Mouse (Mus musculus) ES-E14 (cell line): ENCODE data around the gene C87436. TPM values are rescaled to one million over a fixed set of nuclear protein-coding genes. Genes with fewer than 3 reads are reported as not detected.

Experiments used
- DNase-seq: peaks from one replicate; pipeline ENCODE4 v3.0.0-alpha.2; 2013; ENCODE audit warnings: low read depth, low spot score
- H3K27ac ChIP-seq: 2 replicates; pipeline ENCODE4 v1.5.1; 2012; ENCODE audit warnings: low read depth, mild to moderate bottlenecking, low read length, moderate library complexity, mixed read lengths; ENCODE audit not compliant: poor library complexity, insufficient read depth, severe bottlenecking
- H3K36me3 ChIP-seq: 2 replicates; pipeline ENCODE4 v1.6.1; 2012; ENCODE audit warnings: mild to moderate bottlenecking, low read length, moderate library complexity, mixed read lengths; ENCODE audit not compliant: control insufficient read depth, poor library complexity, insufficient read depth, severe bottlenecking
- H3K4me1 ChIP-seq, 2 experiments: fragments of 150-350 bp in 1 of 2; sonication (generic) in 1 of 2; 2 replicates each; pipeline ENCODE4 v1.6.1; 2012; ENCODE audit warnings: low read length in 2 of 2, mild to moderate bottlenecking in 1 of 2, mixed read lengths in 1 of 2; ENCODE audit not compliant: control insufficient read depth in 2 of 2, insufficient read depth in 2 of 2, poor library complexity in 1 of 2
- H3K4me3 ChIP-seq, 2 experiments: fragments of 150-350 bp in 1 of 2; sonication (generic) in 1 of 2; 2 replicates each; pipeline ENCODE4 v1.5.1; 2012; ENCODE audit warnings: low read length in 2 of 2, low read depth in 1 of 2, mild to moderate bottlenecking in 1 of 2, mixed read lengths in 1 of 2; ENCODE audit not compliant: insufficient read depth in 1 of 2, poor library complexity in 1 of 2, severe bottlenecking in 1 of 2
- H3K9ac ChIP-seq: 2 replicates; pipeline ENCODE4 v1.6.1; 2012; ENCODE audit warnings: low read depth, mild to moderate bottlenecking, low read length, mixed read lengths; ENCODE audit not compliant: poor library complexity, insufficient read depth, severe bottlenecking
- H3K9me3 ChIP-seq: fragments of 150-350 bp; sonication (generic); 2 replicates; pipeline ENCODE4 v1.6.1; 2012; ENCODE audit warnings: low read depth, mild to moderate bottlenecking, low read length; ENCODE audit not compliant: control insufficient read depth, insufficient read depth
- CHD2 ChIP-seq: IDR thresholded peaks from 2 replicates; pipeline ENCODE4 v1.6.1; 2014; ENCODE audit warnings: mild to moderate bottlenecking, low read depth, low read length, inconsistent platforms
- HCFC1 ChIP-seq: IDR thresholded peaks from 2 replicates; pipeline ENCODE4 v1.6.1; 2012; ENCODE audit warnings: low read length, inconsistent platforms, borderline replicate concordance; ENCODE audit not compliant: insufficient read depth
- MAFK ChIP-seq: IDR thresholded peaks from 2 replicates; pipeline ENCODE4 v1.6.1; 2014; ENCODE audit warnings: mild to moderate bottlenecking, low read depth, low read length, inconsistent platforms; ENCODE audit not compliant: insufficient read depth
- ZC3H11A ChIP-seq: IDR thresholded peaks from 2 replicates; pipeline ENCODE4 v1.6.1; 2012; ENCODE audit warnings: low read depth, mild to moderate bottlenecking, inconsistent platforms, low read length, borderline replicate concordance
- ZNF384 ChIP-seq: IDR thresholded peaks from 2 replicates; pipeline ENCODE4 v1.6.1; 2012; ENCODE audit warnings: low read depth, low read length, inconsistent platforms
- in situ Hi-C, 2 experiments: fragments of 600-800 bp; cut with MboI; formaldehyde crosslinking; loops; one replicate each; pipeline ENCODE4 v1.15.1; 2025; ENCODE audit warnings: low sequenced_read_pairs in 2 of 2, inconsistent platforms in 1 of 2; ENCODE audit not compliant: unreplicated experiment in 2 of 2
- total RNA-seq: library from RNA; depleted of rRNA; stranded (reverse); fragments of 300-350 nt; gene quantifications from 2 replicates; pipeline ENCODE4 v1.2.3, GENCODE M21; 2012

The C87436 gene
- total RNA-seq, 1 experiment = 12.5 TPM

DNA sequence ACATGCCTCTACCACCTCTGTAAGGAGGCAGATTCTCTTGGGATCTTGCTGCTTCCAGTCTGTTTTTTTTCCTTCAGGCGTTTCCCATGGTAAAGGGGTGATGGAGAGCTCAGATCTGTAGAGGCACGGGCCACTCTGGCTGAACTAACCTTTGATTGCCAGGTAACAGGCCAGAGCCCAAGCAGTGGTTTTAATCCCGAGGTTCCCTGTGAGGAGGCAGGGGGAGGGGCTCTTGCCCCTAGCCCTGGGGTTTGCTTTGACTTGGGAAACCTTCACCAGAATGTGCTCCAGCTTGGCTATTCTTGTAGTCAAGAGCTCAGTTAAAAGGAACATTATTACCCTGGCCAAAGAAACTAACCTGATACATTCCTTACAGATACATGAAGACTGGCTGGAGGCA is 57.5 kb downstream of the C87436 start:
- peaks cover 11 to 18% of the 10 kb centered on the region in 2 experiments; a peak in 3 of 4 replicates for H3K4me1 ChIP-seq
- no peaks in the 10 kb centered on the region for H3K36me3 ChIP-seq
- H3K9ac ChIP-seq = peak overlapping the region; percentile 76; the same call in 1 of the 2 replicates
- H3K4me3 ChIP-seq = peak overlapping the region; percentile 68 to 69; a peak in 3 of 4 replicates
- no peaks in the 10 kb centered on the region for H3K9me3 ChIP-seq
- TF ChIP-seq ZC3H11A (no peak), CHD2 (no peak), HCFC1 (no peak), ZNF384 (no peak), MAFK (no peak)
- DNase-seq = no peak
- peak overlapping the region; percentile 94 for H3K27ac ChIP-seq
- in situ Hi-C loops = no loop called here

DNA sequence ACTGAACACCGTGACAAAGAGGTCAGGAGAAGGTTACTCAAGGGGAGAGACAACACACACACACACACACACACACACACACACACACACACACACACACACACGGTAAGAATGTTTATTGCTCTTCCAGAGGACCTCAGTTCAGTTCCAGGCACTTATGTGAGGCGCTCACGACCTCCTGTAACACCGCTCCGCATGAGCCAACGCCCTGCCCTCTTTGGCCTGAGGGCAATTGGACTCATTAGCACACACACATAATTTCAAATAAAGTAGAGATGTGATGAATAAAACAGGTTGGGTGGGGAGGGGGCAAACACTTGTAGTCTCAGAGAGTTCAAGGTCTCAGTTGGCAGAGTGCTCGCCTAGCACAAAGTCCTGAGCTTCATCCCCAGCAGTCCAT is 58.0 kb downstream of the C87436 start:
- H3K27ac ChIP-seq = peak overlapping the region; percentile 94

DNA sequence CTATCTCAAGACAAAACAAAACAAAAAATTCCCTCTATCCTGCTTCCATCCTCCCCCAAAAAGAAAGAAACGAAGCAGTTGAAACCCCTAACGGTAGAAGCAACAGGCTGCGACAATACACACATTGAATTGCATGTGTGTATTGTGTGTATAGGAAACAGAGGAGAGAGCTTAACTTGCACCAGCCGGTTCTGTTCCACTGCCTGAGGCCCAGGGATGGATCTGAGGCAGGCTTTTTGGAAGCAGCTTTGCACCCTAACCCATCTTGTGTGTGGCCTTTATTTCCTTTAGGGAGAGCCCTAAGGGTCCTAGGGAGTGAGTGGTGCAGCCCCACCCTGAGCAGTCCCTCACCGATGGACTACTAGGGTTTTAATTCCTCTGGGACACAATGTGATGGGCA is 58.4 kb downstream of the C87436 start:
- DNase-seq = no peak
- in situ Hi-C loops = no loop called here
- no peaks in the 10 kb centered on the region for H3K9me3 ChIP-seq
- no peaks in the 10 kb centered on the region for H3K36me3 ChIP-seq
- TF ChIP-seq CHD2 = no peak
- no peak for TF ChIP-seq ZC3H11A
- TF ChIP-seq HCFC1 = no peak
- no peak for TF ChIP-seq ZNF384
- TF ChIP-seq MAFK = no peak
- H3K9ac ChIP-seq = peak overlapping the region; percentile 76
- H3K27ac ChIP-seq = peak overlapping the region; percentile 94
- H3K4me1 ChIP-seq = peaks cover 11 to 18% of the 10 kb centered on the region in 2 experiments; a peak in 3 of 4 replicates
- peak overlapping the region; percentile 68 to 69 for H3K4me3 ChIP-seq

More for the DNA sequence above, 58.0 kb downstream of the C87436 start:
- DNase-seq = no peak
- no peaks in the 10 kb centered on the region for H3K9me3 ChIP-seq
- H3K4me1 ChIP-seq = peaks cover 11 to 18% of the 10 kb centered on the region in 2 experiments; a peak in 3 of 4 replicates
- H3K4me3 ChIP-seq = peak overlapping the region; percentile 68 to 69
- H3K36me3 ChIP-seq = no peaks in the 10 kb centered on the region
- in situ Hi-C loops = no loop called here
- H3K9ac ChIP-seq = peak overlapping the region; percentile 76; the same call in 1 of the 2 replicates
- TF ChIP-seq ZC3H11A = no peak
- TF ChIP-seq HCFC1 = no peak
- no peak for TF ChIP-seq MAFK
- TF ChIP-seq CHD2 = no peak
- TF ChIP-seq ZNF384 = no peak

DNA sequence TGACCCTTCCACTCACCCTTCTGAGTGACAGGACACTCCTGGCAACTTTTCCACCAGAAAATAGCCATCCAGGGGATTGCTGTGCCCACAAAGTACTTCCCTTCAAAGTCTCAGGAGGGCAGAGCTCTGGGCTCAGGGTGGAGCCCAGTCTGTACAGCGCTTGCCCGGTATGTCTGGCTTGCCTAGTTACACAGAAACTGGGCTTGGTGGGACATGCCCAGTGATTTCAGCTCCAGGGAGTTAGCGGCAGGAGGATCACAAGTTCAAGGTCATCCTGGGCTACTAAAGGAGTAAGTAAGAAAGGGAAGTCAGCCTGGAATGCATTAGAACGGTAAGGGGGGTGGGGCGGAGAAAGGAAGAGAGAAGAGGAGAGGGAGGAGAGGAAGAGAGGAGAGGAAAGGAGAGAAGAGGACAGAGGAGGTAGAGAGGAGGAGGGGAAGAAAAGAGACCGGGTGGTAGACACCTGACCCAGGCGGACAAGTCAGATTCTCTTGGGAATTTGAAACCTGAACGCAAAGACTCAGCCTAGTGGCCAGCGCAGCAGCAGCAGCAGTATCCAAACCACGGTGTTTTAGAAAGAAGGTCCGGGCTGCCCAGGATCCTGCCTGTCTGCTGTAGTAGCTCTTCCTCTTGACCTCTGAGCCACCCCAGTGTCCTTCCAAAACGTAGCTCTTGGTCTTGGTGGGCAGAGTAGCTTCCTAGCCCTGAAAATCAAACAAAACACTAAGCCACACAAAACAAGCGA is 59.1 kb downstream of the C87436 start:
- in situ Hi-C loops = no loop called here

More for the DNA sequence above, 59.1 kb downstream of the C87436 start:
- Histone ChIP-seq H3K36me3 (no peaks in the 10 kb centered on the region), H3K9me3 (no peaks in the 10 kb centered on the region), H3K4me1 (peaks cover 11 to 18% of the 10 kb centered on the region in 2 experiments; a peak in 3 of 4 replicates), H3K4me3 (peak overlapping the region; percentile 68 to 69), H3K27ac (peak overlapping the region; percentile 94), H3K9ac (peak overlapping the region; percentile 76)
- peak; percentile 68 for DNase-seq
- TF ChIP-seq ZC3H11A (no peak), CHD2 (0 out of 2 replicates have a peak, but pooled peaks have one; percentile 29), HCFC1 (no peak)
